Mouse (Mus musculus) embryonic facial prominence, embryonic 13.5 days (tissue): ENCODE measurements around the gene Trim63. TPM values are rescaled to one million over a fixed set of nuclear protein-coding genes. Genes with fewer than 3 reads are reported as not detected.

ENCODE experiments used
- ATAC-seq: fragments of 200-750 bp; cut with Nextera tagmentation; 2 replicates; pipeline ENCODE4 v1.8.0; 2017; ENCODE audit warnings: low read depth; ENCODE audit not compliant: insufficient number of reproducible peaks, insufficient read depth, low FRiP score, low TSS enrichment
- H3K27ac ChIP-seq: fragments of 300-500 bp; sonication (generic); 2 replicates; pipeline ENCODE4 v1.5.1; 2015; ENCODE audit warnings: moderate library complexity, mild to moderate bottlenecking, inconsistent platforms
- H3K27me3 ChIP-seq: fragments of 300-500 bp; sonication (generic); 2 replicates; pipeline ENCODE4 v1.6.1; 2015; ENCODE audit warnings: mild to moderate bottlenecking, inconsistent platforms
- H3K36me3 ChIP-seq: fragments of 300-500 bp; sonication (generic); 2 replicates; pipeline ENCODE4 v1.6.1; 2015; ENCODE audit warnings: mild to moderate bottlenecking, inconsistent platforms
- H3K4me1 ChIP-seq: fragments of 300-500 bp; sonication (generic); 2 replicates; pipeline ENCODE4 v1.6.1; 2015; ENCODE audit warnings: inconsistent platforms
- H3K4me2 ChIP-seq: fragments of 300-500 bp; sonication (generic); 2 replicates; pipeline ENCODE4 v1.6.1; 2015; ENCODE audit warnings: moderate library complexity, mild to moderate bottlenecking, inconsistent platforms
- H3K4me3 ChIP-seq: fragments of 300-500 bp; sonication (generic); 2 replicates; pipeline ENCODE4 v1.5.1; 2015; ENCODE audit warnings: mild to moderate bottlenecking, inconsistent platforms
- H3K9ac ChIP-seq: fragments of 300-500 bp; sonication (generic); 2 replicates; pipeline ENCODE4 v1.6.1; 2015; ENCODE audit warnings: mild to moderate bottlenecking, inconsistent platforms
- H3K9me3 ChIP-seq: fragments of 300-500 bp; sonication (generic); 2 replicates; pipeline ENCODE4 v1.6.1; 2016; ENCODE audit warnings: inconsistent platforms
- WGBS: fragments of 180-500 bp; shearing (Covaris S2); methylation state at CpG from one replicate; pipeline ENCODE4 v1.1.7; 2015; ENCODE audit warnings: mixed read lengths; 5-methylcytosine and 5-hydroxymethylcytosine counted together
- polyA plus RNA-seq: library from polyadenylated mRNA; unstranded; fragments of >200 nt; fragmentation: Nextera tagmentation; extraction: Ambion mirVana; gene quantifications from 2 replicates; pipeline ENCODE4 v1.2.1, GENCODE M21; 2015

Gene Trim63
- polyA plus RNA-seq, 1 experiment from 2014 or later: 1.2 TPM

DNA sequence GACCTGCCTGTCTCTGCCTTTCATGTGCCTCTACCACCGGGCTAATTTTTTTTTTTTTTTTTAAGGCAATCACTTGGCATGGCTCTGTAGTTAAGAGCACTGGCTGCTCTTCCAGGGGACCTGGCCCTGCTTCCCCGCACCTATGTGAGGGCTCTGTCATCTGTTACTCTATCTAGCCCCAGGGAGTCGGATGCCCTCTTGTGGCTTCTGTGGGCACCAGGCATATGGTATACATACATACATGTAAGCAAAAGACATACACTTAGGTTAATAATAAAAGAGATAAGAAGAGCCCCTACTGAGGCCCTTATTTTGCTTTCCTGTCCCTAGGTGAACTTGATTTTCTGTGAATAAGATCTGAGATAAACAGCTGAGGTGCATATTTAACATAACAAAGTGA, 29.7 kb downstream of the Trim63 start:
- H3K27me3 ChIP-seq: peaks cover 67% of the 10 kb centered on the region
- no peak overlapping the region for H3K27ac ChIP-seq
- no peak for ATAC-seq
- WGBS: 48% methylated on average over 3 of the region's 3 CpGs
- no peak overlapping the region for H3K4me3 ChIP-seq
- H3K9me3 ChIP-seq: 0 out of 2 replicates have a peak, but pooled peaks cover 4% of the 10 kb centered on the region
- H3K36me3 ChIP-seq: no peaks in the 10 kb centered on the region
- H3K9ac ChIP-seq: no peak overlapping the region
- H3K4me1 ChIP-seq: peaks cover 13% of the 10 kb centered on the region
- no peak overlapping the region for H3K4me2 ChIP-seq

DNA sequence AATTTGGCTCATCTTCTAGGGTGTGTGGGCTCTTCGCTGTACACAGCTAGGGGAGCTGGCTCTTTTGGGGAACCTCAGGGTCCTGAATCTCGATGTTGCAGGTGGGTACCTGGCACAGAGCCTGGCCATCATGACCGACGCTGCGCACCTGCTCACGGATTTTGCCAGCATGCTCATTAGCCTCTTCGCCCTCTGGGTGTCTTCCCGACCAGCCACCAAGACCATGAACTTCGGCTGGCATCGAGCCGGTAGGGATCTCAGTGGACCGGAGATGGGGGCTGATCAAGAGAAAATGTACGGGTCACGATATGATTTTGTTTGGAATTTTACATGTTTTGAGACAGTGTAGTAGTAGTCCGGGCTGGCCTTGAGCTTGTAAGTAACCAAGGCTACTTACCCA, 30.9 kb downstream of the Trim63 start:
- WGBS: 89% methylated on average over 15 of the region's 15 CpGs
- ATAC-seq: no peak
- Histone ChIP-seq H3K9me3 (0 out of 2 replicates have a peak, but pooled peaks cover 4% of the 10 kb centered on the region), H3K9ac (no peak overlapping the region), H3K27me3 (peaks cover 60% of the 10 kb centered on the region), H3K27ac (no peak overlapping the region), H3K4me3 (no peak overlapping the region), H3K4me1 (peaks cover 13% of the 10 kb centered on the region), H3K36me3 (no peaks in the 10 kb centered on the region), H3K4me2 (no peak overlapping the region)

- no peak for ATAC-seq
- Histone ChIP-seq H3K4me3 (no peak overlapping the region), H3K27ac (no peak overlapping the region), H3K9ac (no peak overlapping the region), H3K27me3 (peaks cover 39% of the 10 kb centered on the region), H3K4me2 (no peak overlapping the region), H3K9me3 (no peaks in the 10 kb centered on the region), H3K4me1 (peaks cover 23% of the 10 kb centered on the region), H3K36me3 (no peaks in the 10 kb centered on the region)
- 71% methylated on average over 11 of the region's 11 CpGs for WGBS
These were observed 33.2 kb downstream of the Trim63 start for GRCm38 (mm10) chr4:134348078-134348477.

DNA sequence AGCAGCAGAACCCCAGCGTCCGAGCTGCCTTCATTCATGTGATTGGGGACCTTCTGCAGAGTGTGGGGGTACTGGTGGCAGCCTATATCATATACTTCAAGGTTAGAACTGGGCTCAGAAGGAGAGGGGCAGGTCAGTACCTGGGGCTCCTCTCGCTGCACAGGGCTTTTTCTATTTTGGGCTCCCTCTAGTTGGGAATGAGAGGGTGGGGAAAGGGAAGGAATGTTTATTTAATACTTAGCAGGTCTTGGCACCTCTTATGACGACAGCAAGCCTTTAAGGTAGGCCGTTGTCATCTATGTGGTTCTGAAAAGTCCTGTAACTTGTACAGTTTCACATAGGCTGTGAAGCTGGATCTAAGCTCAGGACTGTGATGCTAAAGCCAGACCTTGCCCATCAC, 33.6 kb downstream of the Trim63 start:
- 79% methylated on average over 5 of the region's 5 CpGs for WGBS
- no peaks in the 10 kb centered on the region for H3K36me3 ChIP-seq

GRCm38 (mm10) chr4:134349829-134350228, 34.9 kb downstream of the Trim63 start:
- H3K4me3 ChIP-seq: no peak overlapping the region
- peaks cover 14% of the 10 kb centered on the region for H3K4me1 ChIP-seq
- H3K9ac ChIP-seq: no peak overlapping the region
- H3K27ac ChIP-seq: no peak overlapping the region
- no peak overlapping the region for H3K4me2 ChIP-seq
- WGBS: 90% methylated on average over 7 of the region's 7 CpGs
- ATAC-seq: no peak
- peaks cover 22% of the 10 kb centered on the region for H3K27me3 ChIP-seq
- no peaks in the 10 kb centered on the region for H3K36me3 ChIP-seq
- no peaks in the 10 kb centered on the region for H3K9me3 ChIP-seq

More for the DNA sequence above, 33.6 kb downstream of the Trim63 start:
- H3K27ac ChIP-seq: no peak overlapping the region
- peaks cover 18% of the 10 kb centered on the region for H3K4me1 ChIP-seq
- no peaks in the 10 kb centered on the region for H3K9me3 ChIP-seq
- no peak for ATAC-seq
- peaks cover 34% of the 10 kb centered on the region for H3K27me3 ChIP-seq
- H3K9ac ChIP-seq: no peak overlapping the region
- no peak overlapping the region for H3K4me2 ChIP-seq
- no peak overlapping the region for H3K4me3 ChIP-seq

GRCm38 (mm10) chr4:134350641-134351040, 35.7 kb downstream of the Trim63 start:
- peaks cover 14% of the 10 kb centered on the region for H3K27me3 ChIP-seq
- H3K9me3 ChIP-seq: no peaks in the 10 kb centered on the region
- no peak overlapping the region for H3K4me3 ChIP-seq
- WGBS: 88% methylated on average over 6 of the region's 6 CpGs
- H3K4me2 ChIP-seq: no peak overlapping the region
- peaks cover 14% of the 10 kb centered on the region for H3K4me1 ChIP-seq
- H3K36me3 ChIP-seq: no peaks in the 10 kb centered on the region
- no peak overlapping the region for H3K27ac ChIP-seq
- H3K9ac ChIP-seq: no peak overlapping the region
- no peak for ATAC-seq

DNA sequence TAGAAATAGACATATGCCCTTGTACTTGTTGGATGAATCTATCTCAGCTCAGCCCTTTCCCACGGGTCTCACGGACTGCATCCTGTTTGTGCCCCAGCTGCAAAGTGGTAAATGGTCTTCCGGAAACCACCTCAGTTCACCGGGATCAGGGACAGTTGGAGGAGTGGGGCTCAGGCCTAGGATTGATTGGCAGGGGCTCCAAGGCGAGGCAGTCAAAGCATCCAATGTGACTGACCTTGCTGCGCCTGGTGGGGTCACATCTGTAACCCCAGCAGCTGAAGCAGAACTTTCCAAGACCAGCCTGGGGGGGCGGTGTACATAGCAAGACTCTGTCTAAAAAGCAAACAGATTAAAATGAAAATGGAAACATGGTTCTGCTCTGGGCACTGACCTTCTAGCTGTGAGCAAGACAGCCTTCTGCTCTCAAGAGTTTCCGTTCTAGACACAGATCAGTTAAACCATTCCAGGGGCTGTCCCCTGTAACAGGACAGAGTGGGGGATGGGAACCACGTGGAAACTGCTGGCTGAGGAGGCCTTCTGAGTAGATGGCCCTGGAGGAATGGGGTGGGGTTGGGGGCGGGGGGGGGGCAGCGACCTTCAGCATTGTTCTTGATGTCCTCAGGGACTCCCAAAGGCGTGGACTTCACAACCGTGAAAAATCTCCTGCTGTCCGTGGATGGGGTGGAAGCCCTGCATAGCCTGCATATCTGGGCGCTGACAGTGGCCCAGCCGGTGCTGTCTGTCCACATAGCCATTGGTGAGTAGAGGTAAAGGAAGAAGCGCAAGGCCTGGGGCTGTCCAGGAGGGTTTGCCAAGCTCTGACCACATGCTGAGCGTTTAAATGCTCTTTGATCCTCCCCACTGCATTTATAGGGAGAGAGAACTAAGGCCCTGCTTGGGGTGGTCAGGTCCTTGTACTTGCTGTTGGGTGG, 36.7 kb downstream of the Trim63 start:
- Histone ChIP-seq H3K4me1 (peaks cover 22% of the 10 kb centered on the region), H3K9me3 (no peaks in the 10 kb centered on the region), H3K4me3 (no peak overlapping the region), H3K27me3 (peaks cover 4% of the 10 kb centered on the region; the same call in 1 of the 2 replicates), H3K36me3 (no peaks in the 10 kb centered on the region), H3K27ac (no peak overlapping the region), H3K9ac (no peak overlapping the region), H3K4me2 (no peak overlapping the region)
- no peak for ATAC-seq
- 36% methylated on average over 18 of the region's 18 CpGs for WGBS

GRCm38 (mm10) chr4:134352261-134352707, 37.4 kb downstream of the Trim63 start:
- Histone ChIP-seq H3K36me3 (no peaks in the 10 kb centered on the region), H3K4me3 (no peak overlapping the region), H3K4me1 (peaks cover 27% of the 10 kb centered on the region), H3K27me3 (peaks cover 4% of the 10 kb centered on the region), H3K4me2 (no peak overlapping the region), H3K9me3 (no peaks in the 10 kb centered on the region), H3K9ac (no peak overlapping the region), H3K27ac (no peak overlapping the region)
- no peak for ATAC-seq
- WGBS: 63% methylated on average over 12 of the region's 12 CpGs

GRCm38 (mm10) chr4:134352929-134353328, 38.0 kb downstream of the Trim63 start:
- peaks cover 31% of the 10 kb centered on the region for H3K4me1 ChIP-seq
- no peak overlapping the region for H3K4me2 ChIP-seq
- no peak overlapping the region for H3K27ac ChIP-seq
- H3K4me3 ChIP-seq: no peak overlapping the region
- H3K9ac ChIP-seq: no peak overlapping the region
- H3K36me3 ChIP-seq: no peaks in the 10 kb centered on the region
- no peaks in the 10 kb centered on the region for H3K9me3 ChIP-seq
- no peak for ATAC-seq
- 74% methylated on average over 7 of the region's 7 CpGs for WGBS
- peaks cover 10% of the 10 kb centered on the region for H3K27me3 ChIP-seq

GRCm38 (mm10) chr4:134353527-134354409, 38.8 kb downstream of the Trim63 start:
- ATAC-seq: no peak
- Histone ChIP-seq H3K9me3 (no peaks in the 10 kb centered on the region), H3K4me2 (no peak overlapping the region), H3K9ac (no peak overlapping the region), H3K27me3 (peaks cover 12% of the 10 kb centered on the region), H3K4me3 (no peak overlapping the region), H3K4me1 (peaks cover 31% of the 10 kb centered on the region), H3K27ac (no peak overlapping the region), H3K36me3 (no peaks in the 10 kb centered on the region)
- 60% methylated on average over 5 of the region's 5 CpGs for WGBS

- Histone ChIP-seq H3K9ac (no peak overlapping the region), H3K27ac (no peak overlapping the region), H3K4me3 (no peak overlapping the region), H3K4me1 (peaks cover 31% of the 10 kb centered on the region), H3K4me2 (no peak overlapping the region), H3K27me3 (peaks cover 12% of the 10 kb centered on the region), H3K9me3 (no peaks in the 10 kb centered on the region), H3K36me3 (no peaks in the 10 kb centered on the region)
- WGBS: 52% methylated on average over 16 of the region's 16 CpGs
- ATAC-seq: no peak
These were observed 41.0 kb downstream of the Trim63 start for GRCm38 (mm10) chr4:134355841-134356452.
